Comparison of ENCODE assay signal across 9 mouse cellular contexts in genomic region chr13:109686116-109686876, GRCm38 (mm10).
DNase-seq lines count a peak whose midpoint lies in the region; ATAC-seq and TF ChIP-seq lines count a peak whose summit lies in the region.
"Had no signal": no experiment of that assay in that cellular context is flagged by ENCODE, and none has a peak within 500 bp of the region (broad histone marks: within the 10 kb centered on the region; RNA-seq: fewer than 3 reads in every experiment).

No protein-coding gene starts in this region.

- no peak for TF ChIP-seq CTCF in cortical plate, adult 2 months (IDR thresholded peaks at IDR 0.05; ENCODE audit: extremely low read depth, insufficient read depth, low read length)

- H3K36me3 ChIP-seq in heart, embryonic 11.5 days (ENCODE audit: control insufficient read depth, insufficient read depth, low read length) = no peaks in the 10 kb centered on the region
- no peaks in the 10 kb centered on the region for H3K36me3 ChIP-seq in hindbrain, embryonic 16.5 days (ENCODE audit: control insufficient read depth, insufficient read depth, low read length)
- no peaks in the 10 kb centered on the region for H3K36me3 ChIP-seq in midbrain, embryonic 11.5 days (ENCODE audit: control insufficient read depth, insufficient read depth, low read length)

- H3K4me2 ChIP-seq in heart, embryonic 11.5 days = peak overlapping the region; percentile 89
- peak overlapping the region; percentile 74 for H3K4me2 ChIP-seq in hindbrain, embryonic 16.5 days (ENCODE audit: low read length)
- peak overlapping the region; percentile 73 for H3K4me2 ChIP-seq in midbrain, embryonic 11.5 days

- H3K27ac ChIP-seq in heart, embryonic 11.5 days (ENCODE audit: low read depth, low read length) = peak overlapping the region; percentile 95
- no peak overlapping the region for H3K27ac ChIP-seq in cortical plate, adult 2 months (ENCODE audit: insufficient read depth, low read length)
- no peak overlapping the region for H3K27ac ChIP-seq in hindbrain, embryonic 16.5 days (ENCODE audit: low read depth, low read length)
- H3K27ac ChIP-seq in midbrain, embryonic 11.5 days (ENCODE audit: low read depth, low read length) = no peak overlapping the region; the same call in 1 of the 2 replicates

- TF ChIP-seq POLR2A in cortical plate, adult 2 months (IDR thresholded peaks at IDR 0.05; ENCODE audit: extremely low read depth, insufficient read depth, low read length) = no peak

- H3K27me3 ChIP-seq in heart, embryonic 11.5 days (ENCODE audit: control insufficient read depth, insufficient read depth, low read length) = no peaks in the 10 kb centered on the region
- H3K27me3 ChIP-seq in hindbrain, embryonic 16.5 days (replicated peaks; ENCODE audit: control insufficient read depth, insufficient read depth, low read length) = no peaks in the 10 kb centered on the region
- H3K27me3 ChIP-seq in midbrain, embryonic 11.5 days (ENCODE audit: control insufficient read depth, insufficient read depth, low read length) = no peaks in the 10 kb centered on the region
- H3K27me3 ChIP-seq: CH12.LX had no signal

- H3K4me3 ChIP-seq in heart, embryonic 11.5 days (ENCODE audit: low read depth, low read length) = peak overlapping the region; percentile 72
- peak overlapping the region; percentile 44 for H3K4me3 ChIP-seq in cortical plate, adult 2 months (ENCODE audit: insufficient read depth, low read length)
- peak overlapping the region; percentile 48 for H3K4me3 ChIP-seq in hindbrain, embryonic 16.5 days (ENCODE audit: low read length)
- peak overlapping the region; percentile 39 for H3K4me3 ChIP-seq in midbrain, embryonic 11.5 days (ENCODE audit: low read depth, low read length)

- intact Hi-C loops in heart, postnatal 36 days (cut with DNase I) = loop anchor here (5.0 kb wide), 2 partner anchors 51 to 64 kb away; no protein-coding TSS in a partner anchor
- intact Hi-C loops in gastrocnemius, postnatal 14 days (cut with DNase I; ENCODE audit: low total_unique reads) = no loop called here

- no peak for DNase-seq in heart, postnatal 36 days
- peak; percentile 92 for DNase-seq in midbrain, embryonic 11.5 days (ENCODE audit: low spot score, missing footprints)
- DNase-seq in gastrocnemius, postnatal 14 days = no peak
- DNase-seq in left cerebral cortex, adult 8-10 months (ENCODE audit: low spot score in 2 of 2) = no peak

- peak overlapping the region; percentile 91 for H3K9ac ChIP-seq in heart, embryonic 11.5 days (ENCODE audit: low read depth, low read length)
- H3K9ac ChIP-seq in hindbrain, embryonic 16.5 days (ENCODE audit: low read depth, low read length) = peak overlapping the region; percentile 66
- peak overlapping the region; percentile 75 for H3K9ac ChIP-seq in midbrain, embryonic 11.5 days (ENCODE audit: low read length)

- peaks cover 16% of the 10 kb centered on the region for H3K4me1 ChIP-seq in heart, embryonic 11.5 days (ENCODE audit: control insufficient read depth, insufficient read depth, low read length)
- no peaks in the 10 kb centered on the region for H3K4me1 ChIP-seq in cortical plate, adult 2 months (ENCODE audit: control insufficient read depth, insufficient read depth, low read length)
- peaks cover 12% of the 10 kb centered on the region for H3K4me1 ChIP-seq in hindbrain, embryonic 16.5 days (ENCODE audit: control insufficient read depth, insufficient read depth, low read depth, low read length)
- H3K4me1 ChIP-seq in midbrain, embryonic 11.5 days (ENCODE audit: control insufficient read depth, insufficient read depth, low read length) = peaks cover 8% of the 10 kb centered on the region; the same call in 1 of the 2 replicates

- no peaks in the 10 kb centered on the region for H3K9me3 ChIP-seq in heart, embryonic 11.5 days (replicated peaks; ENCODE audit: control insufficient read depth, low read length)
- no peaks in the 10 kb centered on the region for H3K9me3 ChIP-seq in hindbrain, embryonic 16.5 days (ENCODE audit: control insufficient read depth, low read length)
- no peaks in the 10 kb centered on the region for H3K9me3 ChIP-seq in midbrain, embryonic 11.5 days (ENCODE audit: control insufficient read depth, low read length)

- 0 out of 2 replicates have a peak, but pooled peaks have one; percentile 23 for ATAC-seq in heart, embryonic 11.5 days (replicated peaks; ENCODE audit: insufficient number of reproducible peaks, low FRiP score, low TSS enrichment)
- ATAC-seq in hindbrain, embryonic 16.5 days = no peak
- no peak; the same call in 1 of the 2 replicates for ATAC-seq in midbrain, embryonic 11.5 days (ENCODE audit: low FRiP score)
- ATAC-seq in megakaryocyte-erythroid progenitor cell, adult 5-6 weeks (replicated peaks; ENCODE audit: low FRiP score, low TSS enrichment, poor library complexity, severe bottlenecking) = no peak

- 9% methylated on average over 4 of the region's 4 CpGs for WGBS in heart, embryonic 11.5 days (ENCODE audit: insufficient replicate concordance)
- 32% methylated on average over 4 of the region's 4 CpGs for WGBS in hindbrain, embryonic 16.5 days
- WGBS in midbrain, embryonic 11.5 days = 40% methylated on average over 4 of the region's 4 CpGs
